Mouse (Mus musculus) intestine, embryonic 16.5 days (tissue): ENCODE measurements at regions not wholly inside any gene's neighbourhood (a gene's known extent, or its start where the extent isn't known, plus 50 kb on each side); places are given as distances from the start of the nearest gene placed in this dataset.

ENCODE experiments used
- ATAC-seq: fragments of 200-750 bp; cut with Nextera tagmentation; 2 replicates; pipeline ENCODE4 v1.8.0; 2017; ENCODE audit warnings: moderate TSS enrichment, moderate library complexity
- H3K27ac ChIP-seq: fragments of 300-500 bp; sonication (generic); 2 replicates; pipeline ENCODE4 v1.5.1; 2014; ENCODE audit warnings: mild to moderate bottlenecking, low read length
- H3K27me3 ChIP-seq: fragments of 300-500 bp; sonication (generic); replicated peaks from 2 replicates; pipeline ENCODE4 v1.6.1; 2014; ENCODE audit warnings: low read length, control low read depth, mixed read lengths; ENCODE audit not compliant: control insufficient read depth, insufficient read depth
- H3K36me3 ChIP-seq: fragments of 300-500 bp; sonication (generic); 2 replicates; pipeline ENCODE4 v1.6.1; 2014; ENCODE audit warnings: low read length, control low read depth; ENCODE audit not compliant: control insufficient read depth, insufficient read depth
- H3K4me1 ChIP-seq: fragments of 300-500 bp; sonication (generic); 2 replicates; pipeline ENCODE4 v1.6.1; 2014; ENCODE audit warnings: low read length, control low read depth, mixed read lengths; ENCODE audit not compliant: control insufficient read depth, insufficient read depth
- H3K4me2 ChIP-seq: fragments of 300-500 bp; sonication (generic); 2 replicates; pipeline ENCODE4 v1.6.1; 2014; ENCODE audit warnings: low read depth, low read length, control low read depth
- H3K4me3 ChIP-seq: fragments of 300-500 bp; sonication (generic); 2 replicates; pipeline ENCODE4 v1.5.1; 2014; ENCODE audit warnings: mild to moderate bottlenecking, low read length
- H3K9ac ChIP-seq: fragments of 300-500 bp; sonication (generic); 2 replicates; pipeline ENCODE4 v1.6.1; 2014; ENCODE audit warnings: low read depth, low read length
- H3K9me3 ChIP-seq: fragments of 300-500 bp; sonication (generic); 2 replicates; pipeline ENCODE4 v1.6.1; 2016; ENCODE audit warnings: low read length, control low read depth; ENCODE audit not compliant: control insufficient read depth
- WGBS: fragments of 180-500 bp; shearing (Covaris S2); extraction: QIAGEN DNeasy Blood & Tissue Kit; methylation state at CpG from one replicate; pipeline ENCODE4 v1.1.7; 2014; 5-methylcytosine and 5-hydroxymethylcytosine counted together

DNA sequence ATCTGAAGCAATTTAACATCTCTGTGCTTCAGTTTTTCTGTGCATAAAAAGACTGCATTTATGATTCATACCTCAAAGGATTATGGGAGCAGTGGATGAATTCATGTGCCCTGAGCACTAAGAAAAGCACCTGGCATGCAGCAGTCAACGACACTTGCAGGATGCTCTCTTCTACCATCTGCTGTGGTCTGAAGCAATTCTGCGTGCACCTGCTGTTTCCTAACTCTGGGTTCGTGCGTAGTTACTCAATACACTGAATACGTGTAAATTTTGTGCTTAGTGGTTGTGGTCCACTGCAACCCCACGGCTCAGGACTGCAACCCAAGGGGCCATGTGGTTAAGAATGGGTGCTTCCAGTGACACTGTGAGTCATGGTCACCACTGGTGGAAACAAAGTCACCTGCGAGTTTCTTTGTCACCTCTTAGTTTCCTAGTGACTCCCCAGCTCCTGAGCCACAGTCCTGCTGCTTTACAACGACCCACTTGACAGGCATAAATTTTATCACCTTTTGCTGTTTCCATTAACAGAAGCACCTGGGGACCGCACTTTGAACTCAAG, 98.7 kb upstream of the Arhgap21 start:
- Histone ChIP-seq H3K36me3 (no peaks in the 10 kb centered on the region), H3K9ac (no peak overlapping the region), H3K9me3 (no peaks in the 10 kb centered on the region), H3K27me3 (no peaks in the 10 kb centered on the region), H3K4me3 (no peak overlapping the region), H3K4me1 (no peaks in the 10 kb centered on the region), H3K27ac (no peak overlapping the region), H3K4me2 (no peak overlapping the region)
- WGBS: 83% methylated on average over 9 of the region's 9 CpGs
- ATAC-seq: no peak

DNA sequence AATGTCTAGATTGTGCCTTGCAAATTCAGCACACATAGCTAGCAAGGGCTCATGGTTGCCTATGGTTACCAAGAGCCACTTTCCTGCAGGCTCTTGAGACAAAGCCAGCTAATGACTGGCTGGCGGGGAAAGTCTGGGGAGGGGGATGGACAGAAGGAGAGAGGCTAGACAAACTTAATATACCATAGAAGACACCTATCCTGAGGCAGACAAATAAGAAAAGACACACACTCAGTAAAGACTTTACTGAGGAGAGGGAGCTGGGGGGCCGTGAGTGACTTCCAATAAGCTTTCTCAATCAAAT, 91.6 kb upstream of the Arhgap21 start:
- no peak overlapping the region for H3K4me3 ChIP-seq
- no peaks in the 10 kb centered on the region for H3K9me3 ChIP-seq
- no peak overlapping the region for H3K4me2 ChIP-seq
- no peaks in the 10 kb centered on the region for H3K36me3 ChIP-seq
- no peak overlapping the region for H3K9ac ChIP-seq
- H3K4me1 ChIP-seq: no peaks in the 10 kb centered on the region
- H3K27ac ChIP-seq: no peak overlapping the region
- WGBS: 65% methylated on average over 2 of the region's 2 CpGs
- no peak for ATAC-seq
- no peaks in the 10 kb centered on the region for H3K27me3 ChIP-seq

DNA sequence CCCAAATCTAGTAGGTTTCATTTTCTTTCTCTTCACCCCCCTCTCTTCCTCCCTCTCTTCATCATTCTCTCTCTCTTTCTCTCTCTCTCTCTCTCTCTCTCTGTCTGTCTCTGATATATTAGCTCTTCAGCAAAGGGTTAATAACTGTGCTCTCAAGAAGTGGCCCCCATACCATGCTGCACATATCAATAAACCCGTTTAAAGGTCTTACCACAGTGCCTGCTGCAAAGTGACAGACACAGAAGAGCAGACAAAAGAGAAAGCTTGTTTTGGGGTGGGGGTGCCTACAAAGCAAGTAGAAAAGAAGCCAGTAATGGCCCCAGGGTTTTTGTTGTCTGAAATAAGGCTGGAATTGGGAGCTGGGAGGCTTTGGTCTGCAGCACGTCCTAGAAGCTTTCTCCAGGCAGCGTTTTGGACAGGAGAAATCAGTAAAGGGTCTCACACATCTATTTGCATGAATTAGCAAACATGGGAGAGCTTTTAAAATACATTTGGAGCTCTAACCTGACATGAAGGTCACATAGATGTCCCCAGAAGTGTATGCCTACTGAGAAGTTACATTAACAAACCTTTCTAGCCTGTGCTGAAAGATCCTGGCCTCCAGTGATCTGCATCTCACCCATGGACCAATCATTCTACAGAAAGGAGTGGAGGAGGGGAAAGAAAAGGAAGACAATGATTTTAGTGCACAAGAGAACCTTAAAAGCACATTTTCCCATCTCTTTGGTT, 91.1 kb upstream of the Arhgap21 start:
- Histone ChIP-seq H3K9ac (no peak overlapping the region), H3K27ac (no peak overlapping the region)
- 45% methylated on average over 3 of the region's 3 CpGs for WGBS

DNA sequence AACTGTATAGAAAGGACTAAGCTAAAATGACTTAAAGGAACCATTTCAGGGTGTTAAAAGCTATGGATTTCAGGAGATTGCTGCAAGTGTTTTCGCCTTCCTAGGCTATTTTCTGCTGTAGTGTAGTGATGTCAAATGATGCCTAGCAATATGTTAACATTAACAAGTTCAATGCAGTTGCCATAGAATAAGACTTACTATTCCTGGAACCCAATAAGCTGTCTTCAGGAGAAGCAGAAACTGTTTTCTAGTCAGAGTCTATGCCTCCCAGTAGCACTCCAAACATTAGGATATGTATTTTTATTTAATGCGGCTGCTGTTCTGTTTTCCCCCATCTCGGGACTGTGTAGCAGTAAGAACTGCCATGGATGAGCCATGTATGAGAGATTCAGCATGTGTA, 90.3 kb upstream of the Arhgap21 start:
- no peak for ATAC-seq
- H3K9me3 ChIP-seq: no peaks in the 10 kb centered on the region
- H3K4me1 ChIP-seq: no peaks in the 10 kb centered on the region
- H3K9ac ChIP-seq: no peak overlapping the region
- no peak overlapping the region for H3K4me3 ChIP-seq
- H3K27me3 ChIP-seq: no peaks in the 10 kb centered on the region
- H3K36me3 ChIP-seq: no peaks in the 10 kb centered on the region
- H3K27ac ChIP-seq: no peak overlapping the region
- WGBS: 89% methylated on average over 3 of the region's 3 CpGs
- H3K4me2 ChIP-seq: no peak overlapping the region

More for the DNA sequence above, 91.1 kb upstream of the Arhgap21 start:
- no peak overlapping the region for H3K4me3 ChIP-seq
- no peaks in the 10 kb centered on the region for H3K9me3 ChIP-seq
- no peaks in the 10 kb centered on the region for H3K4me1 ChIP-seq
- ATAC-seq: no peak
- no peaks in the 10 kb centered on the region for H3K36me3 ChIP-seq
- no peaks in the 10 kb centered on the region for H3K27me3 ChIP-seq
- no peak overlapping the region for H3K4me2 ChIP-seq

DNA sequence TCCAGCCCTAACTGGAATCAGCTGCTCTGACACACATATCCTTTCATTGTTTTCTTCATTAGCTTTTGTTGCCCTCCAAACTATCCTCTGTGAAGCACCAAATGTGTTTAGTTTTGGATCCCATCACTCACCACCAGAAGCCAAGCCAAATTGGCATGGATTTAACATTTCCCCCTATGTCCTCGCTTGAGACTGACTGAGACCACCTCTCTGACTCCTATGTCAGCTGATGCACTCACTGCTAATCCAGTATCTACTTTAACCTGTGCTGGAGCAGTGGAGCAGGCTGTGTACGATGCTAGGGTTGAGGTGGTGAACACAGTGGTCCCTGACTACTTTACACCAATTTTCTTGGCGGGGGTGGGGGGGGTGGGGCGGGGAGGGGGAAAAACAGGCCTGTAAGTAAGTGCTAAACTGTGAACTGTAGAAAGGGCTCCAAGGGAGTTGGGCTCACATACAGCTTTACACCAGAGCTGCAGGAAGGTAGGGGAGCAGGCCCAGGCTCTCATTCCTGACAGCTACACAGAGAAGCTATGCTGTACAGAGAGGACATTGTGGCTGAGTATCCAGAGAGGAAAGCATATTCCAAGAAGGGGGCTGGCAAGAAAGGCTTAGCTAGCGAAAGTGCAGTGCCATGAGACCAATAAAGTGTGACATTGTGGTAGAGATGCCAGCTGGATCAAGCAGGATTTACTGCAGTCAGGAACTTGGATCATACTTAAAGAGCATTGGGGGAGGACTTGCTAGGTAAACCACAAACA, 87.9 kb upstream of the Arhgap21 start:
- Histone ChIP-seq H3K9me3 (no peaks in the 10 kb centered on the region), H3K36me3 (no peaks in the 10 kb centered on the region), H3K9ac (no peak overlapping the region), H3K4me1 (no peaks in the 10 kb centered on the region), H3K27me3 (no peaks in the 10 kb centered on the region), H3K27ac (no peak overlapping the region), H3K4me2 (no peak overlapping the region), H3K4me3 (no peak overlapping the region)
- WGBS: 70% methylated on average over 5 of the region's 5 CpGs
- no peak for ATAC-seq

DNA sequence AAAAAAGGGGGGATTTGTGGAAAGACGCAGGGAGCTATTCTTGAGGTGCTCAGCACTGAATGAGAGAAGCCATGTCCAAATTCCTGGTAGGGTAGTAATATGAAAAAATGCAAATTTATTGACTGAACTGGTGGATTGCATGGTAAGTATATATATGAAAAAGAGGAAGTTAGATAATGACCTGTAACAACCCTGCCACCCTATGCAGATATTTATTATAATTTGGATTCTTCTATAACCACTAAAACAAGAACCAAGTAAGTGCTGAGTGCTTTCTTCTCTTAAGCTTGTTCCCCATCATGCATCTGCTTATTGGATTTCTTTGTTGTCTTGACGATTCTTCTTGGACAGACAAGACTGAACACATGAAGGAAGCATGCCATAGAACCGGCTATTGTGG, 86.7 kb upstream of the Arhgap21 start:
- 89% methylated on average over 3 of the region's 3 CpGs for WGBS
- no peak overlapping the region for H3K4me3 ChIP-seq
- no peaks in the 10 kb centered on the region for H3K27me3 ChIP-seq
- H3K36me3 ChIP-seq: no peaks in the 10 kb centered on the region
- no peak overlapping the region for H3K9ac ChIP-seq
- no peak overlapping the region for H3K27ac ChIP-seq
- no peaks in the 10 kb centered on the region for H3K9me3 ChIP-seq
- no peak overlapping the region for H3K4me2 ChIP-seq
- ATAC-seq: no peak
- no peaks in the 10 kb centered on the region for H3K4me1 ChIP-seq

DNA sequence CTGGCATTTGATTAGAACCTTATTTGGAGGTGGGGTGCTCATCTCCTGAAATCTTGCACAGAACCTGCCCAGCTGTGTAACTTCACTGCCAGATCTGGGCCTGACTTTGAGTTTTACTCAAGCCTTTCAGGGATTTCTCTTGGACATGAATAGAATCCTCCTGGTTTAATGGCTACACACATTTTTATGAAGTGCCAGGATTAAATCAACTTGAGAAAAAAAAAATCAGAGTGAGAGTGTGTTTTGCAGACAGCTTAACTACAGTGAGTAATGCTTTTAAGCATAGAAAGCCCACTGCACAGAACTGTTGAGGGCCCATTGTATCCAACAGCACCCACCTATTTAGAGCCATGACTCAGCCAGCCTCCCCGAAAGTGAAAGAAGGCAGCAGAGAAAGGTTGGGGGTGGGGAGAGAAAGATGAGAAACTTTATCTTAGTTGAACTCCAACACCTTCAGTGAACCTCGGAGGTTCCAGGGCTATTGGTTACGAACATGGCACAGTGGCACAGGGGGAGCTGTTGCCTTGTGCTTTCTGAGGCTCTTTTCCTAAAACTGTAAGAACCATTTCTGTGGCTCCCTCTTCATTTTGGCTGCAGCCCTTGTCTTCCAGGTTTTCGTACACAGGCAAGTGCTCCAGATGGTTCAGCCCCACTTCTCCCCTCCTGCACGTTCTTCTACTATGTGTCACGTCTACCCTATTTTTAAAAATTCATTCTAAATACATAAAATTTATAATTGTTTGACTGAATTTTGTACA, 85.8 kb upstream of the Arhgap21 start:
- Histone ChIP-seq H3K4me3 (no peak overlapping the region), H3K27ac (no peak overlapping the region), H3K9me3 (no peaks in the 10 kb centered on the region), H3K27me3 (no peaks in the 10 kb centered on the region), H3K9ac (no peak overlapping the region), H3K4me1 (no peaks in the 10 kb centered on the region), H3K36me3 (no peaks in the 10 kb centered on the region), H3K4me2 (no peak overlapping the region)
- WGBS: 77% methylated on average over 6 of the region's 6 CpGs
- ATAC-seq: no peak

DNA sequence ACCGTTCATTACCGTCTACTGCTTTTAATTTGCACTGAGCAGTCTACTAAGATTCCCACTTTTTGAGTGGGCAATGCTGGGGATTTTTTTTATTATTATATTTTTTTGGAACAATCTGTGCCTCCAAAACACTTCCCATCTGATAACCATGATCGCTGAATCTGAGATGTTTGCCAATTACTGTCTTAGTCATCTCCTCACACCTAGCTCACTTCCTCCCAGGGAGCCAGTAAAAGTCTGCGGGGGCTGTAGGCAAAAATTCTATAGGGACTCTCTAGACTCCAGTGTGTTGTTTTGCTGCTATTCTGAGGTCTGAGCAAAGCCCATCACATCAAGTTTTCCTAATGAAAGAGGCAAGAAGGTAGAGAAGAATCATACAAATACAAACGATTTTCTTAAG, 84.9 kb upstream of the Arhgap21 start:
- Histone ChIP-seq H3K4me1 (no peaks in the 10 kb centered on the region), H3K27me3 (no peaks in the 10 kb centered on the region), H3K9ac (no peak overlapping the region), H3K4me3 (no peak overlapping the region), H3K9me3 (no peaks in the 10 kb centered on the region), H3K4me2 (no peak overlapping the region), H3K36me3 (no peaks in the 10 kb centered on the region), H3K27ac (no peak overlapping the region)
- ATAC-seq: no peak
- 77% methylated on average over 5 of the region's 5 CpGs for WGBS

DNA sequence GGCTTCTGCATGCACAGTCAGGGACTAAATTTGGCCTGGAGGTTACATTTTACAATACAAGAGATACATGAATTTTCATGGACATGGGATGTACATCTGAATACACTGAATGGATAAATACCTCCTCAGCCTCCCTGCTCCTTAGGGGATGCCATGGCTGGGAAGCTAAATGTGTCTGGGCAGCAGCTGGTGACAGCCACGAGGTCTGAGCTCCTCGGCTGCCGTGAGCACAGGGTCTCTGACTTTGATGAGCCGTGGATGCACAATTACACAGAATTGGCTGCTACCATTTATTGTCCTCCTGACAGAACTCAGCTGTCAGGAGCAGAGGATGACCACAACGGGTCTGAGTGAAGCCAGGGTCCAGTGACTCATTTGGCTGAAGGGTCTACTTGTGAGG, 80.3 kb upstream of the Arhgap21 start:
- no peak overlapping the region for H3K27ac ChIP-seq
- no peak overlapping the region for H3K9ac ChIP-seq
- no peaks in the 10 kb centered on the region for H3K4me1 ChIP-seq
- H3K4me3 ChIP-seq: no peak overlapping the region
- no peak overlapping the region for H3K4me2 ChIP-seq
- WGBS: 57% methylated on average over 5 of the region's 5 CpGs
- no peaks in the 10 kb centered on the region for H3K27me3 ChIP-seq
- ATAC-seq: no peak
- H3K9me3 ChIP-seq: no peaks in the 10 kb centered on the region
- H3K36me3 ChIP-seq: no peaks in the 10 kb centered on the region
